Mouse (Mus musculus) adrenal gland (tissue): ENCODE results near the gene Tfdp2.

ENCODE experiments used
- intact Hi-C: fragments of 180-260 bp; cut with DNase I; formaldehyde crosslinking; loops from one replicate; pipeline ENCODE4 v1.15.1; 2025

The Tfdp2 gene

DNA sequence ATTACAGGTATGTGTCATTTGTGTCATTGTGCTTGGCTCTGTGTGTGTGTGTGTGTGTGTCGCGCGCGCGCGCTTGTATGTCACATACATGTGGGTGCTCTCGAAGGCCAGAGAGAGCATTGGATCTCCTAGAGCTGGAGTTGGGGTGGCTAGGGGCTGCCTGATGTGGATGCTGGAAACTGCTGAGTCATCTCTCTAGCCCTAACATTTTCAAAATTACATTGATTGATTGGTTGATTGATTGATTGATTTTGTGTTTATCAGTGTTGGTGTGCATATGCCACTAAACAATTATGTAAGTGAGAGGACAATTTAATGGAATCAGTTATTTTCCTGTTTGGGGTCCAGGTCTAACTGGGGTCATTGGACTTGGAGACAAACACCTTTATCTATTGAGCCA is 96.1 kb downstream of the Tfdp2 start:
- intact Hi-C loops: loop anchor here (10.0 kb wide), 1 partner anchor 263 kb away; no protein-coding TSS in a partner anchor

DNA sequence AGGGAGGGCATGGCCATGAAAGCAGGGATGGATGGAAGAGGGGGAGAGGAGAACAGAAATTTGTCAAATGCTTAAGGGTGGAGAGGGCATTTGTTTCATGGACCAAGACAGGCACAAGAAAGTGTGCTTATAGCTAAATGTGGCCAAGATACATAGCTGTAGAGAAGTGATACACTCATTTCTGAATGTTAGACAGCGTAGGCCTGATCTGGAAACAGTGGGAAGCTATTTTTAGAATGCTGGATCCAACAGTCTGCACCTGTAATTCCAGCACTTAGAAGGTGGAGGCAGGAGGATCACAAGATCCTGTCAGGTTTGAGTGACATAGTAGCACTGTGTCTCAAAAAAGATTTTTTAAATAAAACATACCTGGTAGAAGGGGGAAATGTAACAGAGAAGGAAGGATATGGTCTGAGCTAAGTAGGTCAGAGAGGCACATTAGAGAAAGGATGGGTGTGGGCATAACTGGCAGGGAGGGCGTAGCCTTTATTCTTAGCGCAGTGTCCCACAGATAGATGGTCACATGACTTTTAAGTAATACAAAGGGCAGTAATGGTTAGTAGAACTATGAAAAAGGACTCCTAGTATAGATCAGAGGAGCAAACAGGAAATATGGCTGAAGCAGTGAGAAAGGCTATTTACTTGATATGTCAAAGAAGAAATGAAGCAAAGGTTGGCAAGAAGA is 103.4 kb downstream of the Tfdp2 start:
- intact Hi-C loops: loop anchor here (10.0 kb wide), 1 partner anchor 255 kb away; no protein-coding TSS in a partner anchor

DNA sequence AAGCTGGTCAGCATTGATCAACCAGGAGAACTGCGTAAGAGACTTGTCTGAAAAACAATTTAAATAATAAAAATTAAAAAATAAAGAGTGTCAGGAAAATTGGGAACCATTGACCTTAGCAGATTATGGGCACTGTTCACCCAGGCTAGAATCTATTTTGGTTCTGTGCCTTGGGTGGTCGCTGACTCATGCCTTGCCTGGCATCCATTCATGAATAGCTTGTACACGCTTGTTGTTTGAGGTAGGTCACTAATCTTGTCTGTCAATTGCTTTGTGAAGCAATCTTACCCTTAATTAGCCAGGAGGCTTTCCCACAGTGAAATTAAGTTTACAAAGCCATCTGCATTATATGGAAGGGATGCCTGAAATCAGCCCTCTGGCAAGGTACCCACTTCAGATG is 112.7 kb downstream of the Tfdp2 start:
- intact Hi-C loops: no loop called here

DNA sequence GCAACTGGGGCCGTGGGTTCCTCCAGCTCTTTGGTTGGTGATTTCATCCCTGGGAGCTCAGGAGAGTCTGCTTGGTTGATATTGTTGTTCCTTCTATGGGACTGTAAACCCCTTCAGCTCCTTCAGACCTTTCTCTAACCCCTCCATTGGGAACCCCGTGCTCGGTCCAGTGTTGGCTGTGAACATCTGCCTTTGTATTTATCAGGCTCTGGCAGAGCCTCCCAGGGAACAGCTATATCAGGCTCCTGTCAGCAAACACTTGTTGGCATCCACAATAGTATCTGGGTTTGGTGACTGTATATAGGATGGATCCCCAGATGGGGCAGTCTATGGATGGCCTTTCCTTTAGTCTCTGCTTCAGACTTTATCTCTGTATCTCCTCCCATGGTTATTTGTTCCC is 116.0 kb downstream of the Tfdp2 start:
- intact Hi-C loops: no loop called here

DNA sequence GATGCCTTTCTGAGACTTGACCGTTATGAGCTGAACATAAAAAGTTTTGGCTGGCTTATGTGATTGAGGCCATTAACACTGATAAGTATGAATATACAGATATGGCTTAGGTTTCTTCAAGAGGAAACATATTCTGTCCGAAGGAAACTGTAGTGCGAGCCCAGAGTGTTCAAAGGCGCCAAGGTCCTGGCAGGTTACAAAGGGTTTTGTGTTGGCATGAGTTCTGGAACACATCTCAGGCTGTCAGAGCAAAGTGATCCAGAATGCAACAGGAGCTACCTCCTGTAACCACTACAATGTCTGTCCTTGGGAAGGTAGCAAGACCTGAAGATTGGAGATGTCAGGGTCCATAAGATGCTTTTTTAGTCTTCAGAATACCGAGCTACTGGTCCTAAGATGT is 123.3 kb downstream of the Tfdp2 start:
- intact Hi-C loops: no loop called here

DNA sequence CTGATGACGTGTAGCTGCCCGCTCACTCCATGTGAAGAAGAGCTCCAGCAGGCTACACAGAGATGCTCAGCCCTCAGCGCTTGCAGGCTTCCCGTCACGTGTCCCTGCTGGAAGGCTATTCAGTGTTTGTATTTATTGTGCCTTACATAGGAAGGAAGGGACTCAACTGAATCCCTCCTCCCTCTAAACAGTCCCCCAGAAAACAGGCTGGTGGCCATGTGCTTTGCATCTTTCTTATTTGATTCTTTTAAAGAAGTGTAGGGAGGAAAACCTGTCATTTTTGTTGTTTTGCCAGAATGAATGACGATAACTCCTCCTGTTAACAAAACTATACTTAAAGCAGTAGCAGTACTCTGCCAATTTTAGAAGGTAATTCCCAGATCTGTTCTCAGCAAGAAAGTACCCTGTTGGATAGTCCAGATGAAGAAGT is 124.5 kb downstream of the Tfdp2 start:
- intact Hi-C loops: no loop called here

DNA sequence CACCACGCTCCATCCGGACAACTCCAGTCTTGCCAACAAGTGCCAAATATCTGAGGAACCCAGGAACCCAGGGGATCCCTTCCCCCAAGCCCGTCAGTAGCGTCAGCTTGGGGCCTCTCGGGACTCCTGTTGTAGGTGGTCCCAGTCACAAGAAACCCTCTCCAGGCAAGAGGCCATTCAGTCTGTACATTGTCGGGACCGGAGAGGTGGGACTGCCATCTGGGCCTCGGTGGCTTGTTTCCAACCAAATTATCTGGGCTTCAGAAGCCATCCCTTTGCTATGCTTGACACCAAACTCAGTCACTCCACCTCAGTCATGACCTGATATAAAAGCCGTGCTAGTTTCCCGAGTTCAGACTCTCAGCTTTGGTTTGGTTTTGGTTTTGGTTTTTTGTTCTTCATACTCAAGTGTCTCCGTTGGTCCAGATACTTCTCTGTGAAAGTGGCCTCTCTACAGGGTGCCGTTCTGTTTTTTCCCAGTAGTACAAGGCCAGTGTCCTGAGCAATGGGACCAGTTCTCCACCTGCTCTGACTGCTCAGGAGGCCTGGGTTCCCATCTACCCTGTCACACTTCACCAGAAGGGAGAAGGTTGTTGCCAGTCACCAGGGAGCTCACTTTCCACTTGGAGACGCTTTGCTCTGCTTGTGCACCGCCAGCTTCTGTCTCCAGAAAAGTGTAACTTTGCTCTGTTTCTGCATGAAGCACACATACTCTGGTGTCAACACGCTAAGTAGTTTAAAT is 126.5 kb downstream of the Tfdp2 start:
- intact Hi-C loops: no loop called here

DNA sequence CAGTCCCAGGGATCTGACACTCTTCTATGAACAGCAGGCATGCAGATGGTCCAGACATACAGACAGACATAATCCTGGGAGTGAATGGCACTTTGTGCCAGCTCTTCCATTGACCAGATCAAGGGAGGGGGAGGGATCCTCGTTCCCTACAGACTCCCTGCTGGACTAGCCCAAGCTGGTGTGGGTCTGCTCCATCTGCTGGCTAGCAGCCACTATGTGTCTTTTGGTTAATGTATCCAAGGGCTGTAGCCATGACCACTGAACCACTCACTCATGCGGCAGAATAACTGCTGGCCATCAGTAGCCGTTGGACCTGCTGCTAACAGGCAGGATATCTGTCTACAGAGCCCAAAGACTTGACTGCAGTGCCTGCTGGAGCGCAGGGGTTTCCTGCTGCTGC is 128.4 kb downstream of the Tfdp2 start:
- intact Hi-C loops: no loop called here

DNA sequence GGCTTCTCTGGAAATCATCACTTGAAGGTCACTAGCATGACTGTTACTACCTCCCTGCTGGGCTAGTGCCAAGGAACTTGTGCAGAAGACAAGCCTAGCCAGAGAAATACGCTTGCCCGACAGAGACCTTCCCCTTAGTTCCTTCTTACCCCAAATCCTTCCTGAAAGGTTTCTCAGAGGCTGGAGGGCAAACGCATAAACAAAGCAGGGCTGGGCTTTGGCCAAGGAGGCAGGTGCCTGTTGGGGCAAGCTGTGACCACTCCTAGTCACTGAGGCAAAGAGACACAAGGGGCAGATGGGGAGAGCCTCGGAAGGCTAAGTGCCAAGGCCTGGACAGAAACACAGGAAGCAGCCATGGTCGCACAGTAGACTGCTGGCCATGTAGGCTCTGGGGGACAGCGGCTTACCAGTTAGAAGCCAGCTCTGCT is 130.4 kb downstream of the Tfdp2 start:
- intact Hi-C loops: no loop called here

DNA sequence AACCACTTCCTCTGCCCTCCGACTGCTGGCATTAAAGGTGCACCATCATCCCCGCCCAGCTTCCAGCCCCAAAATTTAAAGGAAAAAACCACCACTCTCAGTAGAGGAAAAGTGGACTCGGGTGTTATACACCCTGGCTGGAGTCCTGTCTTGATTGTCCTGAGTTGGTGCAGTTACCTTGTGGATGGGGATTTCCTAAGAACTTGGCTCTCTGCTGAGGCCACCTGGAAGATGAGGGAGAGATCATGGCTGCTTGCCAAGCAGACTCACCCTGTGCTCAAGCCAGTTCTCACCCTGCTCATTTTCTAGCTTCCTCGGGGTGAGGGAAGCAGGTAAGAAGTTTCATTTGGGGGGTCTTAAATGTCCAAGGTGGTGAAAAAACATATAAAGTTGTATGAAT is 132.2 kb downstream of the Tfdp2 start:
- intact Hi-C loops: no loop called here

DNA sequence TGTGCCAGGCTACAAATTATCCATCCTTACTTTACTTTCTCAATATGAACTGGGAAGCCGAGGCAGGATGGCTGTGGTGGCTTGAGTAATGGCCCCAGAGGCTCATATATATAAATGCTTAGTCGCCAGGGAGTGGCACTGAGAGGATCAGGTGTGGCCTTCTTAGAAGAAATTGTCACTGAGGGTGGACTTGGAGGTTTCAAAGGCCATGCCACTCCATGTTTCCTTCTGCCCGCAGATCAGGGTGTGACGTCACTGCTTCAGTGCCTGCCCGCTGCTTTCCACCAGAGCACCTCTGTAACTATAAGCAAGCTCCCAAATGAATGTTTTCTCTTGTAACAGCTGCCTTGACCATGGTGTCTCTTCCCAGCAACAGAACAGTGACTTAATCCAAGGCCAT is 135.1 kb downstream of the Tfdp2 start:
- intact Hi-C loops: no loop called here

DNA sequence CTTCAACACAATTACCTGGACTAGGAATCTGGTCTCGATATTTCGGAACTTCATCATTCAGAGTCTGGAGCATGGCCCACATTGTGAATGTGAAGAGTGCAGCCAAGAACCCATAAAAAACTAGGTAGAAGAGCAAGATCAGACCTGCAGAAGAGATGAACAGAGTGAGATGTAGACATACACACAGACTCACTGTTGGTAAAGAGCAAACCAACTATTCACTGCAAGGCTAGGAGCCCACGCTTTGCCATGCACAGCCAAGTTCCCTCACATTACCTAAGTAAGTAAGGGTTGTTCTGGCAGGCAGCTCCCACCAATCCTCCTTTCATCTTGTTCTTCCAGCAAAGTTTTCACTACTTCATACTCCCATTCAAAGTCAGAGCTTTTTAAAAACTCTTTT is 149.7 kb downstream of the Tfdp2 start:
- intact Hi-C loops: no loop called here

DNA sequence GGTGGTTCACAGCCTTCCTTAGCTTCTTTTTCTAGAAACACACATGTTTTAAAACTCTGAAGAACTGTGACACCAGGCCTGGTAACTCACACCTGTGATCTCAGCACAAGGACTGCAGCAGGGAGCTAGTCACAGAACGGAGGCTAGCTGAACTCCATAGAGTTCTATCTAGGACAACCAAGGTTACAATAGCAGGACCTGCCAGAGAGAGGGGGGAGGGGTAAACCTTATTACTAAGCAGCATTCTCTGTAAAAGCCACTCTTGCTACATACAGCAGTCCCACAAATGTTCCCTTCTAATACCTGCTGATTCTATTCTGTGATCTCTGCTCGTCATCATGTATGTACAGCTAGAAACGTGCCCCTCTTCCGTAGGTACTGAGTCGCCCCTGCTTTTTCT is 152.8 kb downstream of the Tfdp2 start:
- intact Hi-C loops: no loop called here

DNA sequence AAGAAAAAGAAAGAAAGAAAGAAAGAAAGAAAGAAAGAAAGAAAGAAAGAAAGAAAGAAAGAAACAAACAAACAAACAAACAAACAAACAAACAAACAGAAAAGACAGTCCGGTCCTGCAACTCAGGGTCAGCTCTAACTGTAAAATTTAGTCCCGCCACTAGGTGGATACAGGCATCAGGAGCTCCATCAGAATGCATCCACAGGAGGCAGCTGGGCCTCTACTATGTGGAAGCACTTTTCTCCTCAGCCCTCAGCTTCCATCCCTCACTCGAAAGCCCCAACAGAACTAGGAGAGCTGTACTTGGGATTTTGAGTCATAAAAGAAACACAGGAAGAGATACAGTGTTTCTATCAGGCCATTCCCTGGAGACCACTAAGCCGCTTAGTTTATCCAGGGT is 153.9 kb downstream of the Tfdp2 start:
- intact Hi-C loops: loop anchor here (5.0 kb wide), 1 partner anchor 142 kb away; no protein-coding TSS in a partner anchor

DNA sequence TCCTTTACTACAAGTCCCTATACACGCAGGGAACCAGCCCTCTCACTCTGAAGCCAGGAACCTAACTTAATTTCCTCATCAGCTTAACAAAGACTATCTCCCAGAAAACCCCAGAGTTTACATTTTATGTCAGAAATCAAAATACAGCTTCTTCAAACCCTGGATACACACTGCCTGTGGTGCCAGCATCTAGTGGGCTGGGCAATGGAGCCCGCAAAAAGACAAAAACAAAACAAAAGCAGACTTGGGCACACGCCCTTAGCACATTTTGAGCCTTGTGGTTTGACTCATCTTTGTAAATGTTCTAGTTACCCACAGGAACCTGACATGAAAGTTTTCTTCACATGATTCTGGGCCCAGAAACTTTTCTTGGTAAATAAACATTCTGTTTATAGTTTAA is 154.4 kb downstream of the Tfdp2 start:
- intact Hi-C loops: loop anchor here (5.0 kb wide), 1 partner anchor 142 kb away; no protein-coding TSS in a partner anchor

DNA sequence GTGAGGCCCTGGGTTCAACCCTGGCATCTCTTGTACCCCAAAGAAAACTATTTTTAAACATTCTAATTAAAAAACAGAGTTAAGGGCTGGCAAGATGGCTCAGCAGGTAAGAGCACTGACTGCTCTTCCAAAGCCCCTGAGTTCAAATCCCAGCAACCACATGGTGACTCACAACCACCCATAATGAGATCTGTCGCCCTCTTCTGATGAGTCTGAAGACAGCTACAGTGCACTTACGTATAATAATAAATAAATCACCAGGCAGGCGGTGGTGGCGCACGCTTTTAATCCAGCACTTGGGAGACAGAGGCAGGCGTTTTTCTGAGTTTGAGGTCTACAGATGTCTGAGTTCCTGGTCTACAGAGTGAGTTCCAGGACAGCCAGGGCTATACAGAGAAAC is 155.7 kb downstream of the Tfdp2 start:
- intact Hi-C loops: loop anchor here (5.0 kb wide), 1 partner anchor 141 kb away; no protein-coding TSS in a partner anchor

DNA sequence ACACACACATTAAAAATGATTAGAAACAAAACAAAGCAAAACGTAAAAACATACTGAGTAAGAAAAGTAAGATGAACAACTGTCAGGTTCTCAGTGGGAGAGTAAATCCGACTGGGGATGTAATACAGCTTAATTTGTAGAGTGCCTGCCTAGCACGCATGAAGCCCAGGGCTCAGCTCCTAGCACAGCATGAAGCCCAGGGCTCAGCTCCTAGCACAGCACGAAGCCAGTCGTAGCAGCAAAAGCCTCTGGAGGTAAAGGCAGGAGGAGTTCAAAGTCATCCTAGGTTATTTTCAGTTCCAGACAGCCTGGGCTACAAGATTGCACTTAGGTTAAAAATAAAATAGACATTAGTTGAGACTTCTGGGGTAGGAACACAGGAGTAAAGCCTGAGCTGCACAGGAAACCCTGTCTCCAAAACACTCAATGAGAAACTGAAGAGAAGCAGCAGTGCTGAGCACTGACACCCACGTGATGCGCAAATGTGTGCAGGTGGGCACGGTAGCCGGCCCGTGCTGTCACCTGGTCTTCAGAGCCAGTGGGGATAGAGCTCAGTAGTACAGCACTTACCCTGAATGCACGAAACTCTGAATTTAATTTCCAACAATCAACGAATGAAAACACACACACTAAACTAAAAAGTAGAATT is 157.2 kb downstream of the Tfdp2 start:
- intact Hi-C loops: loop anchor here (5.0 kb wide), 1 partner anchor 139 kb away; no protein-coding TSS in a partner anchor

DNA sequence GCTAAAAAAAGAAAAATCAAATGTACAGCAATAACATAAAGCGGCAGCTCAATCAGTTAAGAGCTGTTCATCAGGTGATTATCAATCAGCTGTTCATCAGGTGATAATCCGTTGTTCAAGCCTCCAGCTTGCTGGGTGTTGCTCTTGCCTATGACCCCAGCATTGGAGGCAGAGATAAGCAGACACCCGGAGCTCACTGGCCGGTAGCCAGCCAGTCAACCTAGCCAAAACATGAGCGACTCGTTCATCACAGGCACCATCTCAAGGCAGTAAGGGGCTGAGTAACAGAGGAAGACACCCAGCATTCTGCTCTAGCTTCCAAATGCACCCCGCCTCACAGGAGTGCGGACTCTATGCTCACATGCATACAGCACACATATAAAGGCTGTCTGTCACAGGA is 157.7 kb downstream of the Tfdp2 start:
- intact Hi-C loops: loop anchor here (5.0 kb wide), 1 partner anchor 139 kb away; no protein-coding TSS in a partner anchor

DNA sequence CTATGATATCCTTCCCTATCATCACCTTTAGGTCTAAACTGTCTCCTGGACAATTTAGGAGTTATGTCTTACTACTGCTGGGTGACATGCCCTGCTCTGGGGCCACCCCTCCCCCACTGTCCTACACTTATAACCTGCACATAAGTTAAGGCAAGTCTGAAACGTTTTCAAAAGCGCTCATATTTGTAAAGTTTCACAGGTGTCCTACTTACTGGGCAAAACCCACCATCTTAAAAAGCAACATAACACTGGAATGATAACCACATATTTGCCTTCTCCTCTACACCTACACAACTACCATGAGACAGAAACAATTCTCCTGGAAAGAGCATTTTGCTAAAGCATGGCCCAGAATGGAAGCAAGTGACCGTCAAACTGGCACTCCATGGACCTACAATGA is 164.0 kb downstream of the Tfdp2 start:
- intact Hi-C loops: loop anchor here (5.0 kb wide), 1 partner anchor 77 kb away; no protein-coding TSS in a partner anchor

DNA sequence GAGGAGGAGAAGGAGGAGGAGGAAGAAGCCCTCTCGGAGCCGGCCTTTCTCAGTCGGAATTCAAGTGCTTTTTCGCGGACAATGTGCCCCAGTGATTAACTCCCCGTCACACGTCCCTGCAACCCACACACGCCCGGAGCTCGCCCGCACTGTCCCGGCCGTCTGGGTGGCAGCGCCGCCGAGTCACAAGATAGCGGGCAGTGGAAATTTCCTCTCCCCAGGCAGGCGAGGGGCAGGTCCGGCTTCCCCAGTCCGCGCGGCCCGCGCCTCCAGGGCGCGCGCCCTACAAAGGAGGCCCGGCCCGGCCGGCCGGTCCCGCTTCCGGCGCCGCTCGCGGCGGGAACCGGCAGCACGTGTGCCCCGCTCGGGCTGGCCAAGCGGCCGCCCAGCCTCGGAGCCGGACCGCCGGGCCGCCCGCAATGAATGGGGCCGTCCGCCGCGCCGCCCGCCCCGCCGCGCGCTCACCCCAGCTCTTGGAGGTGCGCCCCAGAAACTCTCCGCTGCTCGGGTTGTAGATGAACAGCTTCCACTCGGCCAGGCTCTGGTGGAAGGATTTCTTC is 167.6 kb downstream of the Tfdp2 start:
- intact Hi-C loops: loop anchor here (5.0 kb wide), 1 partner anchor 74 kb away; no protein-coding TSS in a partner anchor

DNA sequence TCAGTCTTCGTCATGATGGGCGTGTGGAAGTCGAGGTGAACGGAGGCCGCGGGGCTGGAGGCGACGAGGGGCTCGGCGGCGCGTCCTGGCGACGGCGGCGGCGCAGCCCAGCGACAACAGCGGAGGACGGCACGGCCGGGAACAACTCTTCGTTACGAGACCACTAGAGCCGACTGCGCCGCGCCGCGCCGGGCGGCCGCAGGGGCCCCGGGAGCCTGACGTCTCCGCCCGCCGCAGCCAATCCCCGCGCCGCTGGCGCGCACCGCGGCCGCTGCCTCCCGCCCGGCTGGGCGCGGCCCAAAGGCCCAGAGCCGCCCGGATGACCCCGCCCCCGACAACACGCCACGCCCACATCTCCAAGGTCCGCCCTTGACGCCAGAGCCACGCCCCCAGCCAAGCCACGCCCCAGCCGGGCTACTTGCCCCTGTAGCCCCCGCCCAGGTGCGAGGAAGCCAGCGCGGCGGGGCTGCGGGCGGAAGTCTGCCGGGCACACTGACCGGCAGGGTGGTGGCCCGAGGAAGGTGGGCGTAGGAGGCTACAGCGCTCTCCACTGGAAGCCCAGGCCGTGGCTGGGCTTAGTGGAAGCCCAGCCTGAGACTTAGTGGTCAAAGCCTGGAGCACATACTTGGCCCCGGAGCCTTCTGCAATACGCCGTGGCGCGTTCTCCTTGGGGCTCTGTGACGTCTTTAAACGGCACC is 168.2 kb downstream of the Tfdp2 start, which contains the start of gene Atp1b3:
Gene Atp1b3 (minus strand): TSS at position 302 of the 698 bp plus-strand sequence.
- intact Hi-C loops: loop anchor here (5.0 kb wide), 1 partner anchor 73 kb away; no protein-coding TSS in a partner anchor
